Mouse (Mus musculus): ENCODE data around the gene Phc3.
"Not testable (repeated sequence)": the region's sequence is repeated elsewhere in the genome, so short reads cannot be mapped to it uniquely, and the experiment has no call there.

Gene Phc3

GRCm38 (mm10) chr3:30869995-30870394, 99.2 kb downstream of the Phc3 start:
- no peak for DNase-seq (ENCODE audit: low read depth, low spot score)

- DNase-seq (ENCODE audit: low read depth, low spot score): no peak
Observed at GRCm38 (mm10) chr3:30868625-30869024, 100.6 kb downstream of the Phc3 start.

- DNase-seq (ENCODE audit: low read depth, low spot score): no peak
Observed at GRCm38 (mm10) chr3:30868176-30868575, 101.0 kb downstream of the Phc3 start.

GRCm38 (mm10) chr3:30864640-30865039, 104.6 kb downstream of the Phc3 start:
- peak; percentile 32 for DNase-seq (ENCODE audit: low read depth, low spot score)

GRCm38 (mm10) chr3:30863712-30864435, 105.3 kb downstream of the Phc3 start:
- DNase-seq (ENCODE audit: low read depth, low spot score): no peak

- no peak for DNase-seq (ENCODE audit: low read depth, low spot score)
Observed at GRCm38 (mm10) chr3:30860705-30861104, 108.5 kb downstream of the Phc3 start.

- not testable (repeated sequence) for DNase-seq (ENCODE audit: low read depth, low spot score)
Observed at GRCm38 (mm10) chr3:30859599-30859998, 109.6 kb downstream of the Phc3 start.

- peak; percentile 34 for DNase-seq (ENCODE audit: low read depth, low spot score)
Observed at GRCm38 (mm10) chr3:30855604-30856458, 113.4 kb downstream of the Phc3 start, which contains the start of gene Gpr160. Gpr160 (plus strand) TSS chr3:30855950.

- DNase-seq (ENCODE audit: low read depth, low spot score): no peak
Observed at GRCm38 (mm10) chr3:30853596-30853995, 115.6 kb downstream of the Phc3 start.

GRCm38 (mm10) chr3:30851422-30851821, 117.8 kb downstream of the Phc3 start:
- DNase-seq (ENCODE audit: low read depth, low spot score): no peak

Measured in skeletal muscle tissue, adult 2 months (tissue).